Mouse (Mus musculus): ENCODE measurements around the gene G430095P16Rik. TPM values are rescaled to one million over a fixed set of nuclear protein-coding genes. Genes with fewer than 3 reads are reported as not detected.

Gene G430095P16Rik
- total and polyA plus RNA-seq, 2 experiments from 2014 or later = 1.0 to 3.0 TPM

DNA sequence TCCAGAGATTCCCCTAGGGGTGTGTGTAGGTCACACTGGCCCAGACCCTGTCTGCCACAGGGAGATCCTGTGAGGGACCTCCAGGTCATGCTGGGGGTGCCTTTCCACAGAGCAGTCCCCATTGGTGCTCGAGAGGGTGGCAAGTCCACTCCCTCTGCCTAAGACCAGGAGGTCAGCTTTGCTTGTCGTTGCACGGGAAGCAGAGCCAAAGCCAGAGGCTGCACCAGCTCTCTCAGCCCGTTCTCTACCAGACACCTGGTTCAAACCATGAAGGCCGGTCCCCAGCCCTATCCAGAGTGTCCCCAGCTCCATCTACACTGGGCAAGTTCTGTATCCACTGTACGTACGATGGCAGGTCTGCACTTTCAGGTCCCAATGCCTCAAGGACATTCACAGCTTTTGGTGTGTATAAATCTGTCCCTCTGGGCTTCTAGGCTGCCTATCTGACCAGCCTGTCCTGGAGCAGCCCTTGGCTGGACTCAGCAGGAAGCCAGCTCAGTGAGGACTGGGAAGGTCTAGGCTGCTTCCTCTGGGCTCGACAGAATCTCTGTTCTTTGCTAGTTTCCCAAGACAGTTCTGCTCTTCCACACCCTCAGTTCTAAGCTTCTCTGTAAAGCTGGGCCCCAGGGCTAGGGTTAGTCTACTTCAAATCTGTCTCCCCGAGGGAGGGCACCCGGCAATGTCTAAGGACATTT, 2.6 kb downstream of the G430095P16Rik start:
- no peak for ATAC-seq (ENCODE audit: insufficient read depth, low read depth)
- H3K4me3 ChIP-seq (ENCODE audit: low read depth, low read length) = no peak overlapping the region
- no peaks in the 10 kb centered on the region for H3K27me3 ChIP-seq (ENCODE audit: control insufficient read depth, insufficient read depth, low read length)
- peaks cover 23% of the 10 kb centered on the region for H3K36me3 ChIP-seq (replicated peaks; ENCODE audit: control insufficient read depth, insufficient read depth, low read length)
- 44% methylated on average over 10 of the region's 10 CpGs for WGBS
- H3K4me2 ChIP-seq (ENCODE audit: low read depth, low read length) = no peak overlapping the region
- no peak for DNase-seq (ENCODE audit: low spot score)
- H3K9ac ChIP-seq (replicated peaks; ENCODE audit: low read depth, low read length) = no peak overlapping the region
- no peaks in the 10 kb centered on the region for H3K9me3 ChIP-seq (replicated peaks; ENCODE audit: control insufficient read depth, low read length)
- H3K4me1 ChIP-seq (ENCODE audit: control insufficient read depth, insufficient read depth) = peaks cover 47% of the 10 kb centered on the region
- H3K27ac ChIP-seq (ENCODE audit: low read depth) = peak overlapping the region; percentile 62
- TF ChIP-seq EP300 (IDR thresholded peaks at IDR 0.05; ENCODE audit: low read depth) (0 out of 2 replicates have a peak, but pooled peaks have one; percentile 33), CTCF (IDR thresholded peaks at IDR 0.05; ENCODE audit: low read depth) (no peak)

DNA sequence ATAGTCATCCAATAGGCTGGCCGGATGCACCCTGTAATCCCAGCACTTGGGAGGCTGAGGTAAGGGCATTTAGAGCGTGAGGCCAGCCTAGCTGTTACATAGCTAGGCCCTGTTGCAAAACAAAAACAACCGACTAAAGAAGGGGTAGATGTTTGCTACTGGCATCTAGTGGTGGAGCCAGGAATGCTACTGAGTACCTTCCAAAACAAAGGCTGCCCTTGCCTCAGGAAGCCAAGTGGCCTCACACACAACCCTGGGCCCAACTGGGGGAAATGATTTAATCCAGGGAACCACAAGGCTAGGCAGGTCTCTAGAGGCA, 3.1 kb downstream of the G430095P16Rik start:
- H3K4me1 ChIP-seq (ENCODE audit: control insufficient read depth, insufficient read depth) = peaks cover 52% of the 10 kb centered on the region
- H3K27me3 ChIP-seq (ENCODE audit: control insufficient read depth, insufficient read depth, low read length) = no peaks in the 10 kb centered on the region
- H3K36me3 ChIP-seq (replicated peaks; ENCODE audit: control insufficient read depth, insufficient read depth, low read length) = peaks cover 19% of the 10 kb centered on the region
- 18% methylated on average over 3 of the region's 3 CpGs for WGBS
- H3K4me3 ChIP-seq (ENCODE audit: low read depth, low read length) = no peak overlapping the region
- H3K9me3 ChIP-seq (replicated peaks; ENCODE audit: control insufficient read depth, low read length) = no peaks in the 10 kb centered on the region
- H3K27ac ChIP-seq (ENCODE audit: low read depth) = peak overlapping the region; percentile 62
- peak; percentile 58 for TF ChIP-seq CTCF (IDR thresholded peaks at IDR 0.05; ENCODE audit: low read depth)
- no peak for TF ChIP-seq EP300 (IDR thresholded peaks at IDR 0.05; ENCODE audit: low read depth)
- no peak overlapping the region for H3K9ac ChIP-seq (replicated peaks; ENCODE audit: low read depth, low read length)
- peak; percentile 27; the same call in 1 of the 2 replicates for ATAC-seq (ENCODE audit: insufficient read depth, low read depth)
- H3K4me2 ChIP-seq (ENCODE audit: low read depth, low read length) = no peak overlapping the region
- peak; percentile 49 for DNase-seq (ENCODE audit: low spot score)

DNA sequence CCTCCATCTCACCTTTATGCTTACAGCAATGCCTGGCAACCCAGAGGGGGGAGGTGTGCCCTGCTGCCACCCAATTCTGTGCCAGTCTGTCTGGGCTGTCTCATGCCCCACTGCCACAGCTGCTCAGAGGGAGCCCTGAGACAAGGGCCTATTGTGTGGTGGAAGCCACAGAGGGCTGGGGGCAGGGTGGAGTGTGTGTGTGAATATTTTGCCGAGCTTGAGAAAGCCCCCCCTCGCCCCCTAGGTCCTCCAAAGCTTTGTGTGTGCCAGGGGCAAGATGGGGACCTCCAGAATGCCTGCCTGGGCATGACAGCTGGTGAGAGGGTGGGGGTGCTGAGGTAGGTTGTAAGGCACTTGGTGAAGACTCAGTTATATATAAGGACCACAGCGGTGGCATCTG, 5.7 kb downstream of the G430095P16Rik start:
- ATAC-seq (ENCODE audit: insufficient read depth, low read depth) (no peak), DNase-seq (ENCODE audit: low spot score) (no peak)
- H3K27ac ChIP-seq (ENCODE audit: low read depth) = no peak overlapping the region
- H3K4me3 ChIP-seq (ENCODE audit: low read depth, low read length) = no peak overlapping the region
- peaks cover 12% of the 10 kb centered on the region for H3K36me3 ChIP-seq (replicated peaks; ENCODE audit: control insufficient read depth, insufficient read depth, low read length)
- peaks cover 64% of the 10 kb centered on the region for H3K4me1 ChIP-seq (ENCODE audit: control insufficient read depth, insufficient read depth)
- H3K9ac ChIP-seq (replicated peaks; ENCODE audit: low read depth, low read length) = no peak overlapping the region
- no peaks in the 10 kb centered on the region for H3K9me3 ChIP-seq (replicated peaks; ENCODE audit: control insufficient read depth, low read length)
- no peak overlapping the region for H3K4me2 ChIP-seq (ENCODE audit: low read depth, low read length)
- no peak for TF ChIP-seq CTCF (IDR thresholded peaks at IDR 0.05; ENCODE audit: low read depth)
- TF ChIP-seq EP300 (IDR thresholded peaks at IDR 0.05; ENCODE audit: low read depth) = no peak
- no peaks in the 10 kb centered on the region for H3K27me3 ChIP-seq (ENCODE audit: control insufficient read depth, insufficient read depth, low read length)
- WGBS = 84% methylated on average over 3 of the region's 3 CpGs

DNA sequence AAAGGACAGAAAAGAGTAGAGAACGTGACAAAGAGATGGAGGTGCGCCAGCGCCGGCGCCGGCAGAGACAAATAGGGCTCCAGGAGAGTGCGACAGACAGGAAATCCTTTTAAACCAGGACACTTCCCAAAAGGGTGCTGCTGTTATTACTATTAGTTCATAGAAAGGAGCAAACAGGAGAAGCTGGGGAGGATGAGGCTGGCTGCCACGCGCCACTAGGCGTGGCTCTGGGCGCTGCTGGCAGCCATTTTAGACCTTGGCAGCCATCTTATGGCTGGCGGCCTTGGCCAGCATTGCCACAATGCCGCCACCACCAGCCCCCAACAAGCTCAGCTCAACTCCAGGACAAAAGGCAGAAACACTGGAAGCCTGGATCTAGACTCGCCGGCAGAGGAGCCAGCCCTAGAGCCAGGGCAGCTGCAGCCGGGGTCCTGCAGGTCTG, 7.1 kb downstream of the G430095P16Rik start:
- Histone ChIP-seq H3K36me3 (replicated peaks; ENCODE audit: control insufficient read depth, insufficient read depth, low read length) (peaks cover 12% of the 10 kb centered on the region), H3K4me2 (ENCODE audit: low read depth, low read length) (no peak overlapping the region), H3K27ac (ENCODE audit: low read depth) (peak overlapping the region; percentile 78), H3K9ac (replicated peaks; ENCODE audit: low read depth, low read length) (no peak overlapping the region), H3K9me3 (replicated peaks; ENCODE audit: control insufficient read depth, low read length) (no peaks in the 10 kb centered on the region), H3K27me3 (ENCODE audit: control insufficient read depth, insufficient read depth, low read length) (no peaks in the 10 kb centered on the region), H3K4me1 (ENCODE audit: control insufficient read depth, insufficient read depth) (peaks cover 58% of the 10 kb centered on the region), H3K4me3 (ENCODE audit: low read depth, low read length) (no peak overlapping the region)
- ATAC-seq (ENCODE audit: insufficient read depth, low read depth) = peak; percentile 10; the same call in 1 of the 2 replicates
- DNase-seq (ENCODE audit: low spot score) = peak; percentile 53
- no peak for TF ChIP-seq CTCF (IDR thresholded peaks at IDR 0.05; ENCODE audit: low read depth)
- TF ChIP-seq EP300 (IDR thresholded peaks at IDR 0.05; ENCODE audit: low read depth) = no peak; the same call in 1 of the 2 replicates
- WGBS = 69% methylated on average over 16 of the region's 16 CpGs

DNA sequence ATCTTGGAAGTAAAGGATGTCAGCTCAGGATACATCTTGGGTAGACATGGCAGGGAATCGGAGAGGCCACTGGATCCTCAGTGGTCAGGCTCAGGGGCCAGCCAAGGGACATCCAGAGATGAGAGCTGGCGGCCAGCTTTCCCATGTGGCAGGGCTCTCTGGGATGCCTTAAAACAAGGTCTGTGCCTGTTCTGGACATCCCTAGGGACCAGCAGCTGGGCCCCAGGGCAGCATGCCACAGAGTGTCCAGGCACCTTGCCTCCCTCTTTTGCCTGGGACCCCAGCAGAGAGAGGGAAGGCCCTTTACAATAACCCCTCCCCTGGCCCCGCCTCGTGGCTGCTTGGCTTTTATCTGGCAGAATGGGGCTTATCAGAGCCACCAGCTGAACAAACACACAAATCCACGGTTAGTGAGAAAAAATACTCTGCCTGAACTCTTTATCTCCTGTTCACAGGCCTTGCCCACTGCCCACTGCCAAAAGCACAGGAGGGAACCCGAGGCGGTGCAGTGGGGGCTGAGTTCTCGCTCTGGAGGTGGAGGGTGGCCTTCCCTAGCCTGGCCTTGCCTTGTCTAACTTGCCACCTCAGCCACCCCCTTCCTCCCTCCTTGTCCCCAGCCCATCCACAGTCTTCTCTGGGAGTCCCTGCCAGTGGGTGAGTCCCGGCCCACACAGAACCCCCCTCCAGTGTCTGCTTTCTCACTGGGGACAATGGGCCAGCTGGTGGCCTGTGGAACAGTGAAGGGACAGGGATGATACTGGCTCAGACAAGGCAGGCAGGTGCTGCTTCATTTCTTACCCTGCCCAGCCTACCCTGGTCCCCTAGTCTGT, 7.9 kb downstream of the G430095P16Rik start:
- H3K27me3 ChIP-seq (ENCODE audit: control insufficient read depth, insufficient read depth, low read length) = no peaks in the 10 kb centered on the region
- H3K4me2 ChIP-seq (ENCODE audit: low read depth, low read length) = 0 out of 2 replicates have a peak overlapping the region, but pooled peaks have one; percentile 8
- H3K9me3 ChIP-seq (replicated peaks; ENCODE audit: control insufficient read depth, low read length) = no peaks in the 10 kb centered on the region
- H3K4me3 ChIP-seq (ENCODE audit: low read depth, low read length) = no peak overlapping the region
- ATAC-seq (ENCODE audit: insufficient read depth, low read depth) (peak; percentile 29), DNase-seq (ENCODE audit: low spot score) (peak; percentile 69)
- no peak overlapping the region for H3K9ac ChIP-seq (replicated peaks; ENCODE audit: low read depth, low read length)
- 36% methylated on average over 9 of the region's 9 CpGs for WGBS
- H3K27ac ChIP-seq (ENCODE audit: low read depth) = peak overlapping the region; percentile 78
- TF ChIP-seq EP300 (IDR thresholded peaks at IDR 0.05; ENCODE audit: low read depth) (0 out of 2 replicates have a peak, but pooled peaks have one; percentile 63), CTCF (IDR thresholded peaks at IDR 0.05; ENCODE audit: low read depth) (no peak)
- H3K4me1 ChIP-seq (ENCODE audit: control insufficient read depth, insufficient read depth) = peaks cover 57% of the 10 kb centered on the region
- peaks cover 12% of the 10 kb centered on the region for H3K36me3 ChIP-seq (replicated peaks; ENCODE audit: control insufficient read depth, insufficient read depth, low read length)
